Mouse (Mus musculus) bone marrow macrophage, adult 2 months (primary cell): ENCODE results near the gene Zkscan3. TPM values are rescaled to one million over a fixed set of nuclear protein-coding genes. Genes with fewer than 3 reads are reported as not detected.

ENCODE experiments used
- H3K27ac ChIP-seq: 2 replicates; pipeline ENCODE4 v1.5.1; 2012; ENCODE audit warnings: low read depth, low read length; ENCODE audit not compliant: insufficient read depth
- H3K4me1 ChIP-seq: 2 replicates; pipeline ENCODE4 v1.6.1; 2012; ENCODE audit warnings: low read length; ENCODE audit not compliant: control insufficient read depth, insufficient read depth
- H3K4me3 ChIP-seq: 2 replicates; pipeline ENCODE4 v1.5.1; 2012; ENCODE audit warnings: mild to moderate bottlenecking, low read length, moderate library complexity; ENCODE audit not compliant: insufficient read depth
- CTCF ChIP-seq: IDR thresholded peaks from 2 replicates; pipeline ENCODE4 v1.5.1; 2012; ENCODE audit warnings: low read depth, mild to moderate bottlenecking, low read length, moderate library complexity
- POLR2A ChIP-seq: IDR thresholded peaks from 2 replicates; pipeline ENCODE4 v1.6.1; 2012; ENCODE audit warnings: mild to moderate bottlenecking, low read depth, low read length, borderline replicate concordance
- polyA plus RNA-seq: library from polyadenylated mRNA; stranded (reverse); fragments of >200 nt; gene quantifications from 2 replicates; pipeline ENCODE4 v1.2.4, GENCODE M21; 2012; ENCODE audit not compliant: missing spikeins, insufficient read depth, insufficient read length

The Zkscan3 gene
- polyA plus RNA-seq, 1 experiment, result 54.9 TPM

DNA sequence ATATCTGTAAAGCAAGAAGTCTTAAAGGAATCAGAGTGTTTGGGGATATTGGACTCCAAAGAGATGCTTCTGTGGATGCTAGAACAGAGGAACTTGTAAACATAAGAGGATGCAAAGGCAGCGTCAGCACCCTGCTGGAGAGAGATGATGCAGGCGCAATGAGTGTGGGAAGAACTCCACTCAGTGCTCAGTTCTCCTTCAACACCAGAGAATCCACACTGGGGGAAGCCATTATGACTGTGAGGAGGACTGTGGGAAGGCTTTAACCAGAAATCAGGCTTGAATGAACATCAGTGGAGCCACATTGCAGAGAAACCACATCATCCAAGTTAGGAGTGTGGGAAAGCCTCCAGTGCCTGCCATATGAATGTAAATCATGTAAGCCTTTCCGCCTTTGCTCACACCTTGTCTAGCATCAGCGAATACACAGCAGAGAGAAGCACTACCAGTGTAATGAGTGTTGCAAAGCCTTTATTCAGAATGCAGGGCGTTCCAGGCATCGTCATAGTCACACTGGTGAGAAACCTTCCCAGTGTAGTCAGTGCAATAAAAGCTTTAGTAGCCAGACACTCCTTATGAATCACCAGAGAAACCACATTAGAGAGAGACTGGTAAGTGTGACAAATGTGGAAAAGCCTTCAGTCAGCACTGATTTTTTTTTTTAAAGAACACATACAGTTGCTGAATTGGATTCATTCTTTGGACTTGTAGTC, 14.9 kb upstream of the Zkscan3 start:
- Histone ChIP-seq H3K4me1 (no peaks in the 10 kb centered on the region), H3K27ac (no peak overlapping the region), H3K4me3 (no peak overlapping the region)
- TF ChIP-seq POLR2A, result no peak
- no peak for TF ChIP-seq CTCF

DNA sequence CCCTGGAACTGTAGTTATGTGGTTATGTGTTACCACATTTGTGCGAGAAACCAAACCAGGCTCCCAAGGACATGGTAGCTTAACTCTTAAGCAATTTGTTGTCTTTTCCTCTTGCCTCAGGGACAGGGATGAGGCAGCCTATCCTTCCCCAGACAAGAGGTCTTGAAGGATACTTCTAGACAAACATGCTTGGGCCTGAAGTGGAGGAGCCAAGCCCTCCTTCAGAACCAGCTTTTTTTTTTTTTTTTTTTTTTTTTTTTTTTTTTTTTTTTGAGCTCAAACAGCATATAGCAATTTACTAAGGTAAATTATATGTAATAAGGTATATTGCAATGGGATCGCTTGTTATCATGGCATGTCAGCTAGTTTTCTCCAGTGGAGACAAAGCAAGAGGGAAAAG, 13.2 kb upstream of the Zkscan3 start:
- H3K27ac ChIP-seq, result no peak overlapping the region
- TF ChIP-seq CTCF (no peak), POLR2A (no peak)

GRCm38 (mm10) chr13:21415266-21415665, 12.7 kb upstream of the Zkscan3 start:
- Histone ChIP-seq H3K4me1 (no peaks in the 10 kb centered on the region), H3K4me3 (no peak overlapping the region), H3K27ac (no peak overlapping the region)
- TF ChIP-seq CTCF (no peak), POLR2A (no peak)

More for the DNA sequence above, 13.2 kb upstream of the Zkscan3 start:
- H3K4me3 ChIP-seq, result no peak overlapping the region
- no peaks in the 10 kb centered on the region for H3K4me1 ChIP-seq

- no peaks in the 10 kb centered on the region for H3K4me1 ChIP-seq
- no peak overlapping the region for H3K27ac ChIP-seq
- TF ChIP-seq POLR2A, result no peak
- TF ChIP-seq CTCF, result no peak
- H3K4me3 ChIP-seq, result no peak overlapping the region
Observed at GRCm38 (mm10) chr13:21414231-21415212, 12.0 kb upstream of the Zkscan3 start.

DNA sequence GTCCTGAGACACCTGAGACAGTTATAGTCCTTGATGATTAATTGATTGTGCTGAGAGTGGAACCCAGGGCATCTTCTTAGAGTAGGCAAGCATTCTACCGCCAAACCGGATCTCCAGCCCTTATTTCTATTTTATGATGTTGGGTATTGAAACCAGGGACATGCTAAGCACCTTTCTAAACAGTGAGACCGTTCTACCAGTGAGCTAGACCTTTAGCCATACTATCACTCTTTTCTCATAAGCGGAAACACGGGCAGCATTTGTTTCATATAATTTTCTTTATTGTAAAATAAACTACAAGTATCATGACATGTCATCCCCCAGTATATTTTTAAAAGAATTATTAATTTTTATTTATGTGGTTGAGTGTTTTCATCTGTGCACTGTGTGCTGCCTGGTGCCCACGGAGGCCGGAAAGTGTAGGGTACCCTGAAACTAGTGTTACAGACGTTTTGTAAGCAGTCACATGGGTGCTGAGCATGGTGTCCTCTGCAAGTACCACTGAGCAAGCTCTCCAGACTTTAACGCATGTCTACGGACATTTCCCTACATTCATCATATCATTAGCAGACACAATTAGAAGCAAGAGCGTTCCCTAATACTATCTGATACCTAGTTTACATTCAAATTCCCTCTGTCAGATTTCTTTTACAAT, 6.4 kb upstream of the Zkscan3 start:
- Histone ChIP-seq H3K27ac (no peak overlapping the region), H3K4me1 (peaks cover 10% of the 10 kb centered on the region), H3K4me3 (peak overlapping the region; percentile 40; the same call in 1 of the 2 replicates)
- TF ChIP-seq CTCF (no peak), POLR2A (no peak)

DNA sequence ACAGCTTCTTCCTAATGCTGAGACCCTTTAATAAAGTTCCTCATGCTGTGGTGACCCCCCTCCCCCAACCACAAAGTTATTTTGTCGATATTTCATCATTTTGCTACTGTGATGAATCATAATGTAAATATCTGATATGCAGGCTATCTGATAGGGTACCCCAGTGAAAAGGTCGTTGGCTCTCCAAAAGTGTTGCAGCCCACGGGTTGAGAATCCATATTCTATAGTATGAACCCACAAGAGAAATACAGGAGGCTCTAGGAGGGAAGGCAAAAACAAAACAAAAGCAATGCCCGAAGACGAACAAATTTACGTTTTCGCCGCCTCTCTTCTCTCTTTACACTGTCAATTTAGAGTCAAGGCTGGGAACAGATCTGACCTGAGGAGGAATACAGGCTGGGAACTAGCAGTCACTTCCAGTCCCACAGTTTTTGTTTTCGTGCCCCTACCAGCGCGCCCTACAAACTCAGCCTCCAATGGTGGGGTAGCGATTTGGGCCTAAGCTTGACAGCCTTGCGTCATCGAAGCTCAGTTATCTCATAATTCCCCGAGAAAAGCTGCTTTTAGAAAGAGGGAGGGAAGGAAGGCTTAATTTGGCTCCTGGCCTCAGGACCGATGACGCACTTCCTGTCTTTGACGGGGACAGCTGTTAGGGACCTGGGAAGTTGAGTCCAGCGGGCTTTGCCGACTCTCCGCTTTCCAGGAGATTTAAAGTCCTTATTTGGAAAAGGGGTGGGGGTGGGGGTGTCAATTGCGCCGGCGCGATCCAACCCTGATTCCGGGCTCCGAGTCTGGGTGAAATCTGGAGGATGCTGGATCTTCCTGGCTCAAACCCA, 5.6 kb upstream of the Zkscan3 start:
- Histone ChIP-seq H3K27ac (no peak overlapping the region), H3K4me3 (peak overlapping the region; percentile 40), H3K4me1 (peaks cover 10% of the 10 kb centered on the region)
- no peak for TF ChIP-seq CTCF
- TF ChIP-seq POLR2A, result no peak

GRCm38 (mm10) chr13:21407341-21407740, 4.8 kb upstream of the Zkscan3 start:
- no peak for TF ChIP-seq CTCF
- no peak for TF ChIP-seq POLR2A
- Histone ChIP-seq H3K4me3 (no peak overlapping the region), H3K27ac (no peak overlapping the region), H3K4me1 (peaks cover 10% of the 10 kb centered on the region)

GRCm38 (mm10) chr13:21402848-21403247, 293 bp upstream of the Zkscan3 start:
- TF ChIP-seq POLR2A (no peak), CTCF (no peak)
- Histone ChIP-seq H3K4me3 (peak overlapping the region; percentile 67), H3K4me1 (peaks cover 5% of the 10 kb centered on the region; the same call in 1 of the 2 replicates), H3K27ac (no peak overlapping the region)

DNA sequence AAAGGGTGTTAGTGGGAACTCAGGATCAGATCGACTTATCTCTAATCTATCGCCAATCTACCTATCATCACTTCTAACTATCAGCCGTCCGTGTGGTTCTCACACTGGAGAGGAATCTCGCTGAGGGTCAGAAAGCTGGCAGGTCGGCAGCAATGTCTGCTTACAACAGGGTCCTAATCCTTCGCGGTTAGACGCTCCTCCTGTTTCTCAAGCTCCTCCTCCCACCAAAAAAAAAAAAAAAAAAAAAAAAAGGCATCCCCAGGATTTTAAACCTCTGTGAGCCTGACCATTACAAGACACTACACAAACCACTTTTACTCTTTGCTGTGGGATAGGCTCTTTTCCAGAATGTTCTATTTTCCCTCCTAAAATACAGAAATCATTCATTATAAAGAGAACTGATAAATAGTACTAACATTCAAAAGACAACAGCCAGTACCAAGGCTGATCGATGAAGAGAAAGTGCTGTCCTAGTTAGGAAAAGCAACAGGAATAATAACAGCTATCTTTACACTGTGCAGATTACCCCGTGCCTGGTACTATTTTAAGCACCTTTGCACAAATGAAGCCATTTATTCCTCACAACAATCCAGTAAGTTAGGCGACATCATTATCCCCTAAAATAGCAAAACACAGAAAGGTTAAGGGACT, 794 bp downstream of the Zkscan3 start:
- H3K4me1 ChIP-seq, result peaks cover 2% of the 10 kb centered on the region; the same call in 1 of the 2 replicates
- no peak overlapping the region for H3K27ac ChIP-seq
- TF ChIP-seq CTCF (no peak), POLR2A (no peak)
- peak overlapping the region; percentile 67 for H3K4me3 ChIP-seq
